Mouse (Mus musculus) liver, embryonic 14.5 days (tissue): ENCODE data around the gene Ptprc. TPM values are rescaled to one million over a fixed set of nuclear protein-coding genes. Genes with fewer than 3 reads are reported as not detected.

Experiments
- ATAC-seq: fragments of 200-750 bp; cut with Nextera tagmentation; 2 replicates; pipeline ENCODE4 v1.8.0; 2017; ENCODE audit warnings: moderate number of reproducible peaks, mild to moderate bottlenecking, moderate library complexity; ENCODE audit not compliant: insufficient read depth
- DNase-seq, 3 experiments: peaks; one replicate each; pipeline ENCODE4 v3.0.0-alpha.2; 2012 to 2013; ENCODE audit warnings: low read depth in 3 of 3, low spot score in 3 of 3
- H3K27ac ChIP-seq: fragments of 300-500 bp; sonication (generic); 2 replicates; pipeline ENCODE4 v1.5.1; 2014; ENCODE audit warnings: moderate library complexity, mild to moderate bottlenecking, control low read depth, inconsistent platforms
- H3K27me3 ChIP-seq: fragments of 300-500 bp; sonication (generic); 2 replicates; pipeline ENCODE4 v1.6.1; 2014; ENCODE audit warnings: mild to moderate bottlenecking, low read length, moderate library complexity; ENCODE audit not compliant: control insufficient read depth, insufficient read depth
- H3K36me3 ChIP-seq: fragments of 300-500 bp; sonication (generic); replicated peaks from 2 replicates; pipeline ENCODE4 v1.6.1; 2014; ENCODE audit warnings: low read depth; ENCODE audit not compliant: control insufficient read depth, insufficient read depth
- H3K4me1 ChIP-seq, 2 experiments: fragments of 200-500 bp in 1 of 2; fragments of 300-500 bp in 1 of 2; sonication (generic) in 1 of 2; replicated peaks; 2 replicates each; pipeline ENCODE4 v1.6.1; 2012 to 2014; ENCODE audit warnings: antibody characterized with exemption in 1 of 2, inconsistent platforms in 1 of 2, low read length in 1 of 2; ENCODE audit not compliant: control insufficient read depth in 2 of 2, insufficient read depth in 2 of 2
- H3K4me2 ChIP-seq: fragments of 300-500 bp; sonication (generic); 2 replicates; pipeline ENCODE4 v1.6.1; 2014; ENCODE audit warnings: low read depth, mild to moderate bottlenecking, control low read depth, moderate library complexity
- H3K4me3 ChIP-seq, 2 experiments: fragments of 200-500 bp in 1 of 2; fragments of 300-500 bp in 1 of 2; sonication (generic) in 1 of 2; 2 replicates each; pipeline ENCODE4 v1.5.1; 2012 to 2014; ENCODE audit warnings: low read depth in 2 of 2, low read length in 2 of 2, mild to moderate bottlenecking in 2 of 2, control low read depth in 1 of 2, inconsistent platforms in 1 of 2, moderate library complexity in 1 of 2; ENCODE audit not compliant: insufficient read depth in 1 of 2
- H3K9ac ChIP-seq: fragments of 300-500 bp; sonication (generic); replicated peaks from 2 replicates; pipeline ENCODE4 v1.6.1; 2014; ENCODE audit warnings: mild to moderate bottlenecking, control low read depth, moderate library complexity
- H3K9me3 ChIP-seq: fragments of 300-500 bp; sonication (generic); 2 replicates; pipeline ENCODE4 v1.6.1; 2016; ENCODE audit warnings: low read length, mixed read lengths; ENCODE audit not compliant: control insufficient read depth
- CTCF ChIP-seq: IDR thresholded peaks from 2 replicates; pipeline ENCODE4 v1.5.1; 2016; ENCODE audit warnings: antibody characterized with exemption, low read depth, control low read depth
- EP300 ChIP-seq: IDR thresholded peaks from 2 replicates; pipeline ENCODE4 v1.6.1; 2016; ENCODE audit warnings: antibody characterized with exemption, low read depth
- WGBS: fragments of 180-500 bp; shearing (Covaris S2); extraction: QIAGEN DNeasy Blood & Tissue Kit; methylation state at CpG from one replicate; pipeline ENCODE4 v1.1.7; 2014; ENCODE audit not compliant: insufficient replicate concordance; 5-methylcytosine and 5-hydroxymethylcytosine counted together
- polyA plus RNA-seq, 2 experiments: library from polyadenylated mRNA; depleted of rRNA in 1 of 2; stranded (reverse) in 1 of 2; unstranded in 1 of 2; fragments of >200 nt; fragmentation: Nextera tagmentation in 1 of 2; extraction: Ambion mirVana in 1 of 2; gene quantifications; 2 replicates each; pipeline versions ENCODE4 v1.2.1 to v1.2.3; 2012 to 2014

The Ptprc gene
- polyA plus RNA-seq, 2 experiments, result 4.1 to 5.8 TPM

- DNase-seq, result no peak
- Histone ChIP-seq H3K36me3 (no peaks in the 10 kb centered on the region), H3K9ac (no peak overlapping the region), H3K4me2 (no peak overlapping the region), H3K4me1 (no peaks in the 10 kb centered on the region), H3K9me3 (no peaks in the 10 kb centered on the region), H3K4me3 (no peak overlapping the region), H3K27me3 (no peaks in the 10 kb centered on the region), H3K27ac (no peak overlapping the region)
- ATAC-seq, result no peak
- TF ChIP-seq EP300 (no peak), CTCF (no peak)
Measured at GRCm38 (mm10) chr1:138083707-138084106, 91.8 kb downstream of the Ptprc start.

GRCm38 (mm10) chr1:138080308-138080707 lies 95.2 kb downstream of the Ptprc start:
- TF ChIP-seq CTCF (no peak), EP300 (no peak)
- Histone ChIP-seq H3K27me3 (no peaks in the 10 kb centered on the region), H3K4me3 (no peak overlapping the region)

GRCm38 (mm10) chr1:138044196-138044945 lies 131.1 kb downstream of the Ptprc start:
- ATAC-seq, result no peak

More at GRCm38 (mm10) chr1:138080308-138080707, 95.2 kb downstream of the Ptprc start:
- DNase-seq (no peak), ATAC-seq (no peak)
- H3K9me3 ChIP-seq, result no peaks in the 10 kb centered on the region
- 79% methylated on average over 1 of the region's 1 CpGs for WGBS
- no peaks in the 10 kb centered on the region for H3K36me3 ChIP-seq
- H3K27ac ChIP-seq, result no peak overlapping the region
- H3K9ac ChIP-seq, result no peak overlapping the region
- no peak overlapping the region for H3K4me2 ChIP-seq
- no peaks in the 10 kb centered on the region for H3K4me1 ChIP-seq

GRCm38 (mm10) chr1:138040556-138040955 lies 135.0 kb downstream of the Ptprc start:
- DNase-seq, result no peak
- TF ChIP-seq CTCF (no peak), EP300 (no peak)
- no peaks in the 10 kb centered on the region for H3K27me3 ChIP-seq
- no peak for ATAC-seq
- H3K4me1 ChIP-seq, result no peaks in the 10 kb centered on the region
- no peak overlapping the region for H3K4me2 ChIP-seq
- H3K36me3 ChIP-seq, result no peaks in the 10 kb centered on the region
- H3K9me3 ChIP-seq, result no peaks in the 10 kb centered on the region
- WGBS, result 54% methylated on average over 5 of the region's 5 CpGs
- no peak overlapping the region for H3K4me3 ChIP-seq
- no peak overlapping the region for H3K27ac ChIP-seq
- H3K9ac ChIP-seq, result no peak overlapping the region

More at GRCm38 (mm10) chr1:138044196-138044945, 131.1 kb downstream of the Ptprc start:
- peak; percentile 46 to 51 (median 48) for DNase-seq
- Histone ChIP-seq H3K27ac (no peak overlapping the region), H3K9me3 (no peaks in the 10 kb centered on the region), H3K4me2 (no peak overlapping the region), H3K4me1 (no peaks in the 10 kb centered on the region), H3K9ac (no peak overlapping the region), H3K36me3 (no peaks in the 10 kb centered on the region), H3K4me3 (no peak overlapping the region), H3K27me3 (no peaks in the 10 kb centered on the region)
- TF ChIP-seq CTCF (peak; percentile 63), EP300 (no peak)
- 30% methylated on average over 10 of the region's 10 CpGs for WGBS

- DNase-seq, result no peak
- peak; percentile 18; the same call in 1 of the 2 replicates for ATAC-seq
- WGBS, result 8% methylated on average over 1 of the region's 1 CpGs
Measured at GRCm38 (mm10) chr1:138039201-138039600, 136.3 kb downstream of the Ptprc start.

More at GRCm38 (mm10) chr1:138039201-138039600, 136.3 kb downstream of the Ptprc start:
- TF ChIP-seq EP300 (no peak), CTCF (no peak)
- H3K4me3 ChIP-seq, result no peak overlapping the region
- H3K27me3 ChIP-seq, result no peaks in the 10 kb centered on the region
- no peak overlapping the region for H3K27ac ChIP-seq
- H3K4me2 ChIP-seq, result no peak overlapping the region
- no peak overlapping the region for H3K9ac ChIP-seq
- no peaks in the 10 kb centered on the region for H3K36me3 ChIP-seq
- no peaks in the 10 kb centered on the region for H3K4me1 ChIP-seq
- no peaks in the 10 kb centered on the region for H3K9me3 ChIP-seq
